Mouse (Mus musculus) liver (tissue): Measurements from ENCODE around the gene Tgm5.
"Not testable (repeated sequence)": the region's sequence is repeated elsewhere in the genome, so short reads cannot be mapped to it uniquely, and the experiment has no call there.

Experiments used
- DNase-seq: peaks from one replicate; pipeline ENCODE4 v3.0.0-alpha.2; 2020; ENCODE audit warnings: mixed read lengths

Tgm5 gene

GRCm38 (mm10) chr2:121085480-121086185 is at the start of gene Tgm5:
TSS of gene Tgm5 (minus strand) at chr2:121085841.
- no peak for DNase-seq

- DNase-seq = no peak
These were observed 47.2 kb upstream of the Tgm5 start for GRCm38 (mm10) chr2:121132822-121133221.

- no peak for DNase-seq
These were observed 43.4 kb upstream of the Tgm5 start for GRCm38 (mm10) chr2:121128865-121129620.

GRCm38 (mm10) chr2:121127536-121127935 is 41.9 kb upstream of the Tgm5 start:
- no peak for DNase-seq

- DNase-seq = not testable (repeated sequence)
These were observed 40.7 kb upstream of the Tgm5 start for GRCm38 (mm10) chr2:121126302-121126701.

GRCm38 (mm10) chr2:121119260-121119659 is 33.6 kb upstream of the Tgm5 start:
- no peak for DNase-seq

GRCm38 (mm10) chr2:121115418-121115817 is 29.8 kb upstream of the Tgm5 start:
- DNase-seq = no peak

- no peak for DNase-seq
These were observed 24.1 kb upstream of the Tgm5 start, which contains the start of gene Tgm7 for GRCm38 (mm10) chr2:121109695-121110094. TSS of gene Tgm7 (minus strand) at chr2:121109795.

GRCm38 (mm10) chr2:121105940-121106339 is 20.3 kb upstream of the Tgm5 start:
- peak; percentile 15 for DNase-seq

GRCm38 (mm10) chr2:121102051-121102450 is 16.4 kb upstream of the Tgm5 start:
- DNase-seq = peak; percentile 64

GRCm38 (mm10) chr2:121089751-121090150 is 4.1 kb upstream of the Tgm5 start:
- DNase-seq = no peak

- peak; percentile 14 for DNase-seq
These were observed 2.9 kb upstream of the Tgm5 start for GRCm38 (mm10) chr2:121088507-121088906.

GRCm38 (mm10) chr2:121082626-121083025 is 3.0 kb downstream of the Tgm5 start:
- no peak for DNase-seq

- no peak for DNase-seq
These were observed 10.9 kb downstream of the Tgm5 start for GRCm38 (mm10) chr2:121074747-121075146.

GRCm38 (mm10) chr2:121071871-121072270 is 13.8 kb downstream of the Tgm5 start:
- no peak for DNase-seq

- DNase-seq = no peak
These were observed 16.1 kb downstream of the Tgm5 start for GRCm38 (mm10) chr2:121069506-121069905.

- no peak for DNase-seq
These were observed 18.5 kb downstream of the Tgm5 start for GRCm38 (mm10) chr2:121067116-121067515.

GRCm38 (mm10) chr2:121061315-121061714 is 24.3 kb downstream of the Tgm5 start:
- no peak for DNase-seq

GRCm38 (mm10) chr2:121057997-121058396 is 27.6 kb downstream of the Tgm5 start:
- DNase-seq = no peak

GRCm38 (mm10) chr2:121055915-121056314 is 29.7 kb downstream of the Tgm5 start:
- peak; percentile 68 for DNase-seq

GRCm38 (mm10) chr2:121054060-121054459 is 31.6 kb downstream of the Tgm5 start:
- DNase-seq = peak; percentile 47

GRCm38 (mm10) chr2:121052176-121052575 is 33.5 kb downstream of the Tgm5 start:
- no peak for DNase-seq

- DNase-seq = no peak
These were observed 40.0 kb downstream of the Tgm5 start for GRCm38 (mm10) chr2:121045653-121046052.

GRCm38 (mm10) chr2:121041098-121041497 is 44.5 kb downstream of the Tgm5 start:
- peak; percentile 63 for DNase-seq
